Mouse (Mus musculus): ENCODE data around the gene Mcpt1. TPM values are rescaled to one million over a fixed set of nuclear protein-coding genes. Genes with fewer than 3 reads are reported as not detected.
"Not testable (repeated sequence)": the region's sequence is repeated elsewhere in the genome, so short reads cannot be mapped to it uniquely, and the experiment has no call there.

Mcpt1 gene
- not detected in 2 replicates for polyA plus RNA-seq (2012; ENCODE audit: insufficient read depth, insufficient read length, missing spikeins)

GRCm38 (mm10) chr14:56017671-56018070, at the start of gene Mcpt1:
Gene Mcpt1, plus strand, starts transcription at chr14:56017971.
- H3K4me1 ChIP-seq (ENCODE audit: control insufficient read depth, insufficient read depth, low read length); H3K4me3 ChIP-seq (ENCODE audit: insufficient read depth, low read length); H3K27ac ChIP-seq (ENCODE audit: insufficient read depth, low read depth, low read length): not testable (repeated sequence)

GRCm38 (mm10) chr14:55987464-55987863, 30.3 kb upstream of the Mcpt1 start:
- H3K4me1 ChIP-seq (ENCODE audit: control insufficient read depth, insufficient read depth, low read length); H3K27ac ChIP-seq (ENCODE audit: insufficient read depth, low read depth, low read length); H3K4me3 ChIP-seq (ENCODE audit: insufficient read depth, low read length): not testable (repeated sequence)

- Histone ChIP-seq H3K27ac (ENCODE audit: insufficient read depth, low read depth, low read length) (no peak overlapping the region), H3K4me1 (ENCODE audit: control insufficient read depth, insufficient read depth, low read length) (no peaks in the 10 kb centered on the region), H3K4me3 (ENCODE audit: insufficient read depth, low read length) (no peak overlapping the region)
- TF ChIP-seq CTCF (IDR thresholded peaks at IDR 0.05; ENCODE audit: low read depth, low read length) (no peak), POLR2A (IDR thresholded peaks at IDR 0.05; ENCODE audit: borderline replicate concordance, low read depth, low read length) (no peak)
Observed at GRCm38 (mm10) chr14:56013147-56013546, 4.6 kb upstream of the Mcpt1 start.

- Histone ChIP-seq H3K4me3 (ENCODE audit: insufficient read depth, low read length) (no peak overlapping the region), H3K27ac (ENCODE audit: insufficient read depth, low read depth, low read length) (no peak overlapping the region), H3K4me1 (ENCODE audit: control insufficient read depth, insufficient read depth, low read length) (no peaks in the 10 kb centered on the region)
- TF ChIP-seq POLR2A (IDR thresholded peaks at IDR 0.05; ENCODE audit: borderline replicate concordance, low read depth, low read length) (no peak), CTCF (IDR thresholded peaks at IDR 0.05; ENCODE audit: low read depth, low read length) (no peak)
Observed at GRCm38 (mm10) chr14:56013924-56014323, 3.8 kb upstream of the Mcpt1 start.

- peaks cover 8% of the 10 kb centered on the region for H3K4me1 ChIP-seq (ENCODE audit: control insufficient read depth, insufficient read depth, low read length)
- H3K27ac ChIP-seq (ENCODE audit: insufficient read depth, low read depth, low read length), result no peak overlapping the region
- no peak overlapping the region for H3K4me3 ChIP-seq (ENCODE audit: insufficient read depth, low read length)
- no peak for TF ChIP-seq POLR2A (IDR thresholded peaks at IDR 0.05; ENCODE audit: borderline replicate concordance, low read depth, low read length)
- TF ChIP-seq CTCF (IDR thresholded peaks at IDR 0.05; ENCODE audit: low read depth, low read length), result no peak
Observed at GRCm38 (mm10) chr14:56019446-56019845, 1.7 kb downstream of the Mcpt1 start.

GRCm38 (mm10) chr14:56021305-56021704, 3.5 kb downstream of the Mcpt1 start:
- not testable (repeated sequence) for H3K4me3 ChIP-seq (ENCODE audit: insufficient read depth, low read length)

GRCm38 (mm10) chr14:56030395-56030794, 12.6 kb downstream of the Mcpt1 start, which contains the start of gene Mcpt9:
Gene Mcpt9, minus strand, starts transcription at chr14:56030495.
- H3K27ac ChIP-seq (ENCODE audit: insufficient read depth, low read depth, low read length); H3K4me3 ChIP-seq (ENCODE audit: insufficient read depth, low read length); H3K4me1 ChIP-seq (ENCODE audit: control insufficient read depth, insufficient read depth, low read length): not testable (repeated sequence)

More at GRCm38 (mm10) chr14:56021305-56021704, 3.5 kb downstream of the Mcpt1 start:
- H3K27ac ChIP-seq (ENCODE audit: insufficient read depth, low read depth, low read length); H3K4me1 ChIP-seq (ENCODE audit: control insufficient read depth, insufficient read depth, low read length): not testable (repeated sequence)

GRCm38 (mm10) chr14:56034433-56034832, 16.7 kb downstream of the Mcpt1 start:
- TF ChIP-seq CTCF (IDR thresholded peaks at IDR 0.05; ENCODE audit: low read depth, low read length), result no peak
- TF ChIP-seq POLR2A (IDR thresholded peaks at IDR 0.05; ENCODE audit: borderline replicate concordance, low read depth, low read length), result no peak
- Histone ChIP-seq H3K4me1 (ENCODE audit: control insufficient read depth, insufficient read depth, low read length) (no peaks in the 10 kb centered on the region; the same call in 1 of the 2 replicates), H3K4me3 (ENCODE audit: insufficient read depth, low read length) (no peak overlapping the region), H3K27ac (ENCODE audit: insufficient read depth, low read depth, low read length) (no peak overlapping the region)

GRCm38 (mm10) chr14:56041792-56042191, 24.0 kb downstream of the Mcpt1 start, which contains the start of gene Mcpt2:
Gene Mcpt2, plus strand, starts transcription at chr14:56042041.
- H3K4me3 ChIP-seq (ENCODE audit: insufficient read depth, low read length), result not testable (repeated sequence)

GRCm38 (mm10) chr14:56055408-56055807, 37.6 kb downstream of the Mcpt1 start:
- Histone ChIP-seq H3K27ac (ENCODE audit: insufficient read depth, low read depth, low read length) (no peak overlapping the region), H3K4me1 (ENCODE audit: control insufficient read depth, insufficient read depth, low read length) (no peaks in the 10 kb centered on the region), H3K4me3 (ENCODE audit: insufficient read depth, low read length) (no peak overlapping the region)
- no peak for TF ChIP-seq POLR2A (IDR thresholded peaks at IDR 0.05; ENCODE audit: borderline replicate concordance, low read depth, low read length)
- TF ChIP-seq CTCF (IDR thresholded peaks at IDR 0.05; ENCODE audit: low read depth, low read length), result no peak

More at GRCm38 (mm10) chr14:56041792-56042191, 24.0 kb downstream of the Mcpt1 start, which contains the start of gene Mcpt2:
- not testable (repeated sequence) for H3K4me1 ChIP-seq (ENCODE audit: control insufficient read depth, insufficient read depth, low read length)
- peak within 1 kb of the TSS; percentile 24; the same call in 1 of the 2 replicates for H3K27ac ChIP-seq (ENCODE audit: insufficient read depth, low read depth, low read length)

GRCm38 (mm10) chr14:56057722-56058121, 40.0 kb downstream of the Mcpt1 start:
- TF ChIP-seq POLR2A (IDR thresholded peaks at IDR 0.05; ENCODE audit: borderline replicate concordance, low read depth, low read length) (no peak), CTCF (IDR thresholded peaks at IDR 0.05; ENCODE audit: low read depth, low read length) (no peak)
- no peak overlapping the region for H3K27ac ChIP-seq (ENCODE audit: insufficient read depth, low read depth, low read length)
- H3K4me3 ChIP-seq (ENCODE audit: insufficient read depth, low read length), result no peak overlapping the region
- H3K4me1 ChIP-seq (ENCODE audit: control insufficient read depth, insufficient read depth, low read length), result no peaks in the 10 kb centered on the region

GRCm38 (mm10) chr14:56062213-56062612, 44.4 kb downstream of the Mcpt1 start, which contains the start of gene Mcpt4:
Gene Mcpt4, minus strand, starts transcription at chr14:56062313.
- H3K4me3 ChIP-seq (ENCODE audit: insufficient read depth, low read length); H3K27ac ChIP-seq (ENCODE audit: insufficient read depth, low read depth, low read length); H3K4me1 ChIP-seq (ENCODE audit: control insufficient read depth, insufficient read depth, low read length): not testable (repeated sequence)

Measured in bone marrow macrophage, adult 2 months (primary cell).